Mouse (Mus musculus) lung, embryonic 14.5 days (tissue): ENCODE data around the gene Iqcd. TPM values are rescaled to one million over a fixed set of nuclear protein-coding genes. Genes with fewer than 3 reads are reported as not detected.

Experiments used
- ATAC-seq: fragments of 200-750 bp; cut with Nextera tagmentation; 2 replicates; pipeline ENCODE4 v1.8.0; 2017; ENCODE audit warnings: mild to moderate bottlenecking, moderate TSS enrichment, moderate library complexity; ENCODE audit not compliant: insufficient read depth
- DNase-seq: peaks from one replicate; pipeline ENCODE4 v3.0.0-alpha.2; 2015
- H3K27ac ChIP-seq: fragments of 300-500 bp; sonication (generic); 2 replicates; pipeline ENCODE4 v1.5.1; 2014; ENCODE audit warnings: low read depth, mild to moderate bottlenecking, moderate library complexity
- H3K27me3 ChIP-seq: fragments of 300-500 bp; sonication (generic); 2 replicates; pipeline ENCODE4 v1.6.1; 2014; ENCODE audit warnings: low read length, control low read depth; ENCODE audit not compliant: insufficient read depth
- H3K36me3 ChIP-seq: fragments of 300-500 bp; sonication (generic); 2 replicates; pipeline ENCODE4 v1.6.1; 2014; ENCODE audit warnings: control low read depth; ENCODE audit not compliant: insufficient read depth
- H3K4me1 ChIP-seq: fragments of 300-500 bp; sonication (generic); 2 replicates; pipeline ENCODE4 v1.6.1; 2014; ENCODE audit warnings: antibody characterized with exemption, control low read depth; ENCODE audit not compliant: insufficient read depth
- H3K4me2 ChIP-seq: fragments of 300-500 bp; sonication (generic); 2 replicates; pipeline ENCODE4 v1.6.1; 2014; ENCODE audit warnings: mild to moderate bottlenecking
- H3K4me3 ChIP-seq: fragments of 300-500 bp; sonication (generic); 2 replicates; pipeline ENCODE4 v1.5.1; 2014; ENCODE audit warnings: low read depth, low read length
- H3K9ac ChIP-seq: fragments of 300-500 bp; sonication (generic); 2 replicates; pipeline ENCODE4 v1.6.1; 2014
- H3K9me3 ChIP-seq: fragments of 300-500 bp; sonication (generic); 2 replicates; pipeline ENCODE4 v1.6.1; 2016; ENCODE audit warnings: low read depth, low read length, control low read depth
- CTCF ChIP-seq: IDR thresholded peaks from 2 replicates; pipeline ENCODE4 v1.5.1; 2016; ENCODE audit warnings: antibody characterized with exemption, low read depth
- WGBS: fragments of 180-500 bp; shearing (Covaris S2); extraction: QIAGEN DNeasy Blood & Tissue Kit; methylation state at CpG from one replicate; pipeline ENCODE4 v1.1.7; 2014; 5-methylcytosine and 5-hydroxymethylcytosine counted together
- polyA plus RNA-seq: library from polyadenylated mRNA; unstranded; fragments of >200 nt; fragmentation: Nextera tagmentation; extraction: Ambion mirVana; gene quantifications from 2 replicates; pipeline ENCODE4 v1.2.1, GENCODE M21; 2014

Iqcd gene
- polyA plus RNA-seq, 1 experiment from 2014 or later, result 0.37 TPM

DNA sequence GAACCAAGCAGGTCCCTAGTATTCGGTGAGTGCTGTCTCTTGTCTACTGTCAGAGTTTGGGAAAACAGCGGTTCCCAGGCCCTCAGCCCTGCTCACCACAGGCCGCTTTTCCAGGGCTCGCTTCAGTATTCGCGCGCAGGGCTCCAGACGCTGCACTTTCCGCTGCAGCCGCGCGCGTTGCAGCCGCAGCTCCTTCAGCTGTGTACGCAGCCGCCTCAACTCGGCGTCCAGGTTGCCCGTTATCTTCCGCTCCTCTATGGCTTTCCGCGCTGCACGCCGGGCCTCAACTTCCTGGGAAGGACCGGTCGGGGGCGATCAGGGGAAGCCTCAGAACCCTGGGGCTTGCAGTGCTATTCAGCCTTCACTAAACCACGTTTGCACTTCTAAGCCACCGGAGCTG is 42.3 kb downstream of the Iqcd start:
- H3K36me3 ChIP-seq, result peaks cover 21% of the 10 kb centered on the region
- H3K4me2 ChIP-seq, result peak overlapping the region; percentile 39; the same call in 1 of the 2 replicates
- DNase-seq (peak; percentile 22), ATAC-seq (no peak)
- H3K4me3 ChIP-seq, result no peak overlapping the region
- no peak overlapping the region for H3K9ac ChIP-seq
- 10% methylated on average over 29 of the region's 29 CpGs for WGBS
- H3K4me1 ChIP-seq, result no peaks in the 10 kb centered on the region
- peaks cover 6% of the 10 kb centered on the region; the same call in 1 of the 2 replicates for H3K27me3 ChIP-seq
- no peaks in the 10 kb centered on the region; the same call in 1 of the 2 replicates for H3K9me3 ChIP-seq
- no peak for TF ChIP-seq CTCF
- H3K27ac ChIP-seq, result no peak overlapping the region

DNA sequence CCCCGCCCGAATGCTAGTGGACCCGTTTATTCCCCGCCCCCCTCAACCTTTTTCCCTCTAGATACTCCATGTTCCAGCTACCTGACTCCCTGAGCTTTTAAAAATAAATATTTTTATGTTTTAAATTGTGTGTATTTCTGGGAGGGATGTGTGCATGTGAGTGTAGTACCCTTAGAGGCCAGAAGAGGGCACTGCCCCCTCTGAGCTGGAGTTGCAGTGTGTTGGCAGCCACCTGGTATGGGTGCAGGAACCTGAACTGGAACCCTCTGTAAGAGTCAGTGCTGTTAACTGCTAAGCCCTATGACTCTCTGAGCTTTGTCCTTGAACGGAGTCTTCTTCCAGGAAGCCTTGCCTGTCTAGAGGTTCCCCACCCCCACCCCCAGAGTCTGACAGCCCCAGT is 43.1 kb downstream of the Iqcd start:
- no peak overlapping the region for H3K27ac ChIP-seq
- H3K36me3 ChIP-seq, result peaks cover 14% of the 10 kb centered on the region
- ATAC-seq (no peak), DNase-seq (no peak)
- no peak overlapping the region for H3K4me2 ChIP-seq
- no peak overlapping the region for H3K9ac ChIP-seq
- no peak overlapping the region for H3K4me3 ChIP-seq
- 85% methylated on average over 5 of the region's 5 CpGs for whole genome bisulfite sequencing
- no peaks in the 10 kb centered on the region; the same call in 1 of the 2 replicates for H3K9me3 ChIP-seq
- peaks cover 6% of the 10 kb centered on the region; the same call in 1 of the 2 replicates for H3K27me3 ChIP-seq
- TF ChIP-seq CTCF, result peak; percentile 38
- no peaks in the 10 kb centered on the region for H3K4me1 ChIP-seq

DNA sequence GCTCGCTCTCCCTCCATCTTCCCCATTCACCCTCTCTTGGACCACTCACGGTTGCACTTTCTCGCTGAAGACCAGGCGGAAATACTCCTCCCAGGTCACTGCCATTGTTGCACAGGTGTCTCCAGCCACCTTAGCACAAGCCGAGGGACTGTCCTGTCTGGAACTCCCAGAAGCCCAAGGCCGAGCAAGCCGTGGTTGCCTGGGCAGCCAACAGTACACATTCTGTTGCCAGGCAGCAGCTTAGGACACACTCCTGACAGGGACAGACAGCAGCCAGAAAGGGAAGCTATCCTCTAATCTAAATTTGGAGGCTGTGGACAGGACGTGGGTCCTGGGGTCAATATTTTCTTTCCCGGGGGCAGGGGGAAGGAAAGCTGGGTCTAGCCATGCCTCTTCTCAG is 45.3 kb downstream of the Iqcd start, which contains the start of gene Cfap73:
Gene Cfap73 (minus strand): TSS at position 105 of the 400 bp plus-strand sequence.
- H3K4me2 ChIP-seq, result no peak within 1 kb of the TSS
- TF ChIP-seq CTCF, result no peak
- no peaks in the 10 kb centered on the region for H3K36me3 ChIP-seq
- peaks cover 6% of the 10 kb centered on the region; the same call in 1 of the 2 replicates for H3K27me3 ChIP-seq
- 40% methylated on average over 9 of the region's 9 CpGs for WGBS
- no peak within 1 kb of the TSS for H3K9ac ChIP-seq
- DNase-seq (no peak), ATAC-seq (no peak)
- H3K9me3 ChIP-seq, result no peaks in the 10 kb centered on the region; the same call in 1 of the 2 replicates
- H3K4me1 ChIP-seq, result no peaks in the 10 kb centered on the region
- no peak within 1 kb of the TSS for H3K4me3 ChIP-seq
- no peak within 1 kb of the TSS for H3K27ac ChIP-seq

DNA sequence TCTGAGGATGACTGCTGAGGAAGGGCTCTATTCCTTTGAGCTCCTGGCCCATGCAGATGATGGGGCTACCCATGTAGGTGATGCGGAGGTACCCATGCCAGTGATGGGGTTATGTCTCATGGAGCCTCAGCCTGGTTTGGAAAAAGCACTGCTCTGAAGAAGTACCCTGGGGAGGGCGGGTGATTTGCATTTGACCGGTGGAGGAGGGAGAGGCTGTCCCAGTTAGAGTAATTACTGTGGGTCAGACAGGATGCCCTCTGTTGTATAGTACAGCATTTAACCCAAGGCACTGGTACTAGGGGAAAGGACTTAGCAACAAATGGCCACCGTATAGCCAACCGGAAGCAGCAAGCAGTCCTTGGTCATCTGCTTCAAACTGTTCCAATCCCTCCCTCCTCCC is 46.0 kb downstream of the Iqcd start:
- Histone ChIP-seq H3K4me3 (no peak overlapping the region), H3K9ac (no peak overlapping the region), H3K4me1 (no peaks in the 10 kb centered on the region), H3K9me3 (no peaks in the 10 kb centered on the region; the same call in 1 of the 2 replicates), H3K36me3 (no peaks in the 10 kb centered on the region), H3K27me3 (peaks cover 6% of the 10 kb centered on the region; the same call in 1 of the 2 replicates), H3K27ac (no peak overlapping the region), H3K4me2 (no peak overlapping the region)
- no peak for TF ChIP-seq CTCF
- 38% methylated on average over 5 of the region's 5 CpGs for WGBS
- no peak for DNase-seq
- ATAC-seq, result no peak

DNA sequence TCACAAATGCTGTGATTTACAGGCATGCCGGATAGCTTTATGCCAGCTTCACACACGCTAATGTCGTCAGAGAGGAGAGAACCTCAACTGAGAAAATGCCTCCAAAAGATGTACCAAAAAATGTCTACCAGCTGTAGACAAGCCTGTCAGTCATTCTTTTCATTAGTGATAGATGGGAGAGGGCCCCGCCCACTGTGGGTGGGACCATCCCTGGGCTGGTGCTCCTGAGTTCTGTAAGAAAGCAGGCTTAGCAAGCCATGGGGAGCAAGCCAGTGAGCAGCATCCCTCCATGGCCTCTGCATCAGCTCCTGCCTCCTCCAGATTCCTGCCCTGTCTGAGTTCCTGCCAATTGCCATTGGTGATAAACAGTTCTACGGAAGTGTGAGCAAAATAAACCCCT is 46.8 kb downstream of the Iqcd start:
- H3K9me3 ChIP-seq, result no peaks in the 10 kb centered on the region; the same call in 1 of the 2 replicates
- TF ChIP-seq CTCF, result no peak
- no peaks in the 10 kb centered on the region for H3K4me1 ChIP-seq
- WGBS, result 79% methylated on average over 5 of the region's 5 CpGs
- no peak overlapping the region for H3K27ac ChIP-seq
- DNase-seq, result no peak
- H3K36me3 ChIP-seq, result no peaks in the 10 kb centered on the region
- 0 out of 2 replicates have a peak, but pooled peaks cover under 1% of the 10 kb centered on the region for H3K27me3 ChIP-seq
- no peak overlapping the region for H3K9ac ChIP-seq
- no peak overlapping the region for H3K4me2 ChIP-seq
- H3K4me3 ChIP-seq, result no peak overlapping the region
- no peak for ATAC-seq

DNA sequence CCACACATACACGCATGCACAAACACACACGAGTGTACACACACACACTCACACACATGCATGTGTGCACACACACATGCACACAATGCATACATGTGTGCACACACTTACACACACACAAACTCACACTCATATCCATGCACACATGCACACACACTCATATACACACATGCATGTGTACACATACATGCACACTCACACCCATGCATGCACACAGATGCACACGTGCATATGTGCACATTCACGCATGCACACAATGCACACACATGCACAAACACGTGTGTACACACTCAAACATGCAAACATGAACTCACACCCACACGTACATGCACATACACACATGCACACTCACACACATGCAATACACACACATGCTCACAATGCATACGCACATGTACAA is 51.3 kb downstream of the Iqcd start:
- no peaks in the 10 kb centered on the region for H3K36me3 ChIP-seq
- no peak overlapping the region for H3K4me2 ChIP-seq
- H3K9me3 ChIP-seq, result no peaks in the 10 kb centered on the region
- no peaks in the 10 kb centered on the region for H3K27me3 ChIP-seq
- ATAC-seq (no peak), DNase-seq (no peak)
- WGBS, result 85% methylated on average over 7 of the region's 7 CpGs
- H3K4me3 ChIP-seq, result no peak overlapping the region
- H3K4me1 ChIP-seq, result no peaks in the 10 kb centered on the region
- TF ChIP-seq CTCF, result no peak
- H3K9ac ChIP-seq, result no peak overlapping the region
- no peak overlapping the region for H3K27ac ChIP-seq

DNA sequence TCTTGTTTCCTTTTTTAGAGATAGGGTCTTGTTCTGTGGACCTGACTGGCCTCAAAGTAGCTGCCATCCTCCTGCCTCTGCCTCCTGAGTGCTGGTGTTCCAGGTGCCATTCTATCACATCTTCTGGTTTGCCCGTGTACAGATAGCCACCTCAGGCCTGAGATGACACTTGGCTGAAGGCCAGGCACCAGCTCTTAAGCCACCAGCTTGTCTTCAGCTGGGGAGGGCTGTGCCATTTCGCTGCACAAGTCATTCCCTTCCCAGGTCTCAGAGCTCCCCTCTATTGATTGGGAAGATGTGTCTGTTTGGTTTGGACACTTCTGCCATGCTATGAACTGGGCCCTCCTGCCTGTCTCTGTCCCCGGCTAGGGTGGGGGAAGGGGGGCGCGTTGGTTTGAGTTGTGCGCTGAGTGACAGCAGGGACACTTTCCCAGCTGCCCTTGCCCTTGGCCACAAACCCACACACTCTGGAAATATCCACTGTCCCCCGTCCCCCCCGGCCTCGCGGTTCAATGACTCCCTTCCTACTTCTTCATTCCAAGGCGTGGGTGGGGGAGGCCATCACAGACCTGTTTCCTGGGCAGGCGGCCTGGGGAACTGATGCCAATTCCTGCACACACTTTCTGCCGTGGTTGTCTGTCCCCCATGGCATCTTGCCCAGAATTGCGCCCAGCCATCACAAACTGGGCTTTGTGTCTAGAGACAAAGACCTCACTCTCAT is 54.7 kb downstream of the Iqcd start:
- 68% methylated on average over 14 of the region's 14 CpGs for WGBS
- no peak overlapping the region for H3K4me3 ChIP-seq
- no peak for TF ChIP-seq CTCF
- no peaks in the 10 kb centered on the region for H3K9me3 ChIP-seq
- H3K27me3 ChIP-seq, result peaks cover 10% of the 10 kb centered on the region
- no peak overlapping the region for H3K4me2 ChIP-seq
- ATAC-seq (no peak), DNase-seq (no peak)
- H3K4me1 ChIP-seq, result peaks cover 1% of the 10 kb centered on the region; the same call in 1 of the 2 replicates
- H3K36me3 ChIP-seq, result no peaks in the 10 kb centered on the region
- H3K27ac ChIP-seq, result no peak overlapping the region
- H3K9ac ChIP-seq, result no peak overlapping the region
